Mouse (Mus musculus): ENCODE measurements around the gene Olfr1340. TPM values are rescaled to one million over a fixed set of nuclear protein-coding genes. Genes with fewer than 3 reads are reported as not detected.

Gene Olfr1340
- not detected for total RNA-seq (2021)
- long read RNA-seq, experiment 1, result 0 reads
- long read RNA-seq, experiment 2, result 0 reads

DNA sequence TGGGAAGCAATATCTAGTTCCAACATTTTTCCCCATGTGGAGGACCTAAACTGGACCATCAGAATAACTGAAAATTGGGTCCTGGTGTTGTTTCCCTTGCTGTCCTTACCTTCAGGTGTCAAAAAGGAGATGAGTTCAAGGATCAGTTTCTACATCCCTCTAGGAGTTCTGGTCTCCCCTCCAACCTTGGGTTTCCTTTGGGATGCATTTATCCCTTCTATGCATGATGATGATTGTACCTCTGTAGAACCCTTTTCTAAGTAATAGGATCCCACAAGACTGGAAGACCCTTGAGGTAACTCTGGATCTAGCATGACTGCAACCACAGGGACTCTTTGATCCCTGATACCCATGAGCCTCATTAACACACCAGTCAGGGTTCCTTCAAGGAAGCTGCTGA, at the start of gene Olfr1340:
TSS of gene Olfr1340 (plus strand) at position 301 of the 400 bp plus-strand sequence.
- no peak for DNase-seq (ENCODE audit: low spot score)

DNA sequence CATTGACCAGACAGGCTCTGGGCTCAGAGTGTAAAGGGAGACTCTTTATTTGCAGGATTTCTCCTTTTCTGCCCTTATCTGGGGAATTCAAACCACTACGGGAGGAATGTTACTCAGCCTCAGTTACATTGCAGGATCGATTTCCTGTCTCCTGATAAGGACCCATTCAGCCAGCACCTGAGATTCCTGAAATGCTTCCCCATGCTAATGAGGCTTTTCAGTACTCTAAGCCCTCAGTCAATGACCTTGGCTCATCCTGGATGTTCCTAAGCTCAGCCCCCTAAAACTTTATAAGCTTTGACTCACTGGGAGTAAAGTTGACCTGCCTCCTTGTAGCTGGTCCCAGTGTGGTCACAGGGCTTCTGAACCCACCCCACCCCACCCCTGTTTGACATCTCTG, 32.9 kb upstream of the Olfr1340 start:
- DNase-seq (ENCODE audit: low spot score), result no peak

DNA sequence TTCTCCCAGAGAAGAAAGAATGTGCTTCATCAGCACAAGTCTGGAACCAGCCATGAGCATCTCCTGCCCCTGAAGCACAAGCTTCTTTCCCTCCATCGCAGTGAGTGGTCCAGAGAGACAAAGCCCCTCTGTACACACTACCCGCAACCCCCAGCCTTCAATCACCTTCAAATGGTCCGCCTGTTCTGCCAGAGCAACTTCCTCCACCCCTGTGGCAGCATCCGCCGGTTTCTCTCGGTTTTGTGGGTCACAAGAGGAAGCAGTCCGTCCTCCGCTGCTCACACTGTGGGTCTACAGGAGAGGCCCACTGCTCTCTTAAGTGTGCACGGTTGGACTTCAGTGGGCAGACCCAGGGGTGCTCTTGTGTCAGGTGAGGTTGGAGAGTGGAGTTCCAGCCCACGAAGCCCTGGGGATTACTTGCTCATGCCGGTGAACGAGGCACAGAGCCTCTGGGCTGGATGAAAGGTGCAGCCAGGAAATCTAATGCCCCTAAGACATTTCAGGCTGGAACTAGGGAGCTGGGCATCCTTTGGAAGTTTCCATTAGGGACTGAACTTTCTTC, 27.4 kb upstream of the Olfr1340 start, which contains the start of gene Olfr1342:
TSS of gene Olfr1342 (minus strand) at position 345 of the 562 bp plus-strand sequence.
- DNase-seq (ENCODE audit: low spot score), result no peak

DNA sequence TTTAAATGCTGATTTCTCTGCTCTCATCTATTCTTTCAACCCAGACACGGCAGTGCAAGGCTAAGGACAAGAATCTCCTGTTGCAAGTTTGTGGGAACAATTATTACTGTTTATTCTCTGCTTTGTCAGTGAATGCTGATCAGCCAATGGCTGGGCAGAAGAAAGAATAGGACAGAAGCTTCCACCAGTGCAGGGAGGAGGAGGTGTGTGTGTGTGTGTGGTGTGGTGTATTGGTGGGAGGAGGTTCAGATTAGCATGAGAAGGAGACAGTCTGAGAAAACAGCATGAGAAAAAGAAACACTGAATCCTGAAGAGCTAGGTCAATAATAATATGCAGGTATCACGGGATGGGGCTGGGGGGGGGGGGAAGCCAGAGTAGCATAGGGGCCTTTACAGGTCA, 26.1 kb upstream of the Olfr1340 start:
- no peak for DNase-seq (ENCODE audit: low spot score)

DNA sequence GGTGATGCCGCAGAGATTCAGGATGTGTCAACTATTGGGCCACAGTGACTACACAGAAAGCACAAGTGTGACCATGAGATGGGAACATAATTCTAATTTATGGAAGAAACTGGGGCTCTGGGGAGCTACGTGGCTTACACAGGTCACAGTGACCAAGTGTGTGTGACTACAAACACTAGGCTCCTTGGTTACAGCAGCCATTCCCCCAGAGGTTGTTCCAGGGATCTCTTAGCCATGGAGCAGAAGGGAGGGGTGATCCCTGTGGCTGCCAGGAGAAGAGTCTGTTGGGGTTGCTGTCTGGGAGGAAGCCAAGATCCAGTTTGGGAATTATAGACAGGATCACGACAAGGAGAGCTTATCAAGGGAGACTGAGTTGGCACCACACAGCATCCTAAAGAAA, 16.7 kb upstream of the Olfr1340 start, which contains the start of gene Olfr1341:
TSS of gene Olfr1341 (plus strand) at position 301 of the 400 bp plus-strand sequence.
- no peak for DNase-seq (ENCODE audit: low spot score)

DNA sequence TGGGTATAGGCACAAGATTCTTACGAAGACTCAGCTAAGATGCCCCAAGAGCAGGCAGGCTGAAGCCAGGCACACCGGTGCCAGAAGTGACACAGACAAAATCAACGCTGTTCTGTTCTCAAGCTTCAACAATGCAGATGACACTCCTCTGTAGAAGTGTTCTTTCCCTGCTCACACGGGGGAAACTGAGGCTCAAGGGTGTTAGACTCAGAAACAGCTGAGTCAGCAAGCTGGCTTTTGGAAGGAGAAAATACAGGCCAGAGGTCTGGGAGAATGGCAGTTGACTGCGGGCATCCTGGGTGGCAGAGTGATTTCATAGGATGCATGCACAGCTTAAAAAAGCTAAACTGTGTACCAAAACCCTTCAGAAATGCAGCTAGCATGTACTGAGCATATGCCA, 11.9 kb upstream of the Olfr1340 start:
- DNase-seq (ENCODE audit: low spot score), result no peak

DNA sequence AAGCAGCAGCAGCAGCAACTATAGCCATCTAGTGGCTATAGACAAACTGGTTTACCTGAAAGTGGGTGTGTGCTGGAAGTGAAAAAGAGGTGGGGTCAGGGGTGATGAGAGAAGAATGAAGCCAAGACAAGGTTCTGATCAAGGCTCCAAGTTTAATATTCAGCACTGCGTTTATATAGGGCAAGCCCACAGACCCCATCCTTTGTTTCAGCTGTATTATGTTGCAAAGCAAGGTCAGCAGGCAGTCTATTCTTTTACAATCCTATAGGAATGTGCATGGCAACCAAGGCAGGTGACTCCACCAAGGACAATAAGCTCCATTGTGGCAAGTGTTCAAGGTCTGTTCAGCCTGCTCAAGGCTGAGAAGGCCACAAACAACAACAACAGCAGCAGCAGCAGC, 8.3 kb upstream of the Olfr1340 start:
- DNase-seq (ENCODE audit: low spot score), result no peak

DNA sequence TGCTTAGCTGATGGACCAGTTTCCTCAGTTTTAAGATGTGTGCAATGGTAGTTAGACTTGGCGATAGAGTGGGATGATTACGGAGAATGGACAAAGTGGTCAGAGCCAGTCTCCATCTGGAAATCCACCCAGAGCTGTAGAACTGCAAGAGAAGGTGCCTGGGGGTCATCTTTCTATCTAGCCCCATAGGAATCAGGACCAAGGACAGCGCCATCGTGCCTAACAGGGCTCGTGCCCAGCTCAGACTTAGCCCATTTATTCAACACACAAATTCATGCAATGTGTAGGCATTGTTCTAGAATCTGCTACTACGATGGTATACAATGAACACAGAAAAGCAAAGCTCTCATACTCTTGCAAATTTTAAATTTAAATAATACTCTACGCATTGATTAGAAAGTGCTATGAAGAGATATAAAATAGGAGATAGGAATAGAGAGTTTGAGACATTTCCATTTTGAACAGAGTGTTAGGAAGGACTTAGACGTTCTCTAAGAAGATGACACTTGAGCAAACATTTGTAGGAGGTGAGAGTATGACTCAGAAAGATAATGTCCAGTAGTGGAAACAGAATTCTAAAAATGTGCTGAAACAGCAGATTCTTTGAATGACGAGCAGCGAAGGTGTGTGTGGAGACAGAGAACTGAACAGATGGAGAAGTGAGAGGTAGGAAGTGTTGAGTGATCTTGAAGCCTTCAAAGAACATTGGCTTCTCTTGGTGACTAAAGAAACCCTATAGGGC, 2.0 kb downstream of the Olfr1340 start:
- no peak for DNase-seq (ENCODE audit: low spot score)

DNA sequence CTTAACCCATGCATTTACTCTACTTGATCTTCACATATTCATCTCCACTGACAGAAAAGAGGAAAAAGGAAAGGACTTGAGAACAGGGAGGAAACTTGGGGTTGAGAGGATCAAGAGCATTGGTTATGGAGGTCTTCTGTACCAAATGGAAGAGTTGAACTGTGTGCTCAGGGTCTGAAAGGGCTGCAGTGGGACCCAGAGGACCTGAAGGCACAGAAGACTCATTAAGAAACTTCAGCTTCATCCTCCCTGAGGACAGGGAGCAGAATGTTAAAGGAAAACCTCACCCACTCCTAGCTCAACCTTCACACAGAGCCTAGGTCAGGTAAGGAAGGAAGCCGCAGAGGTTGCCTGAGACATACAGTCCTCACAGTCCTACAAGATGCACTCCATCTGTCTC, 11.9 kb downstream of the Olfr1340 start, which contains the start of gene Olfr1339:
TSS of gene Olfr1339 (plus strand) at position 301 of the 400 bp plus-strand sequence.
- no peak for DNase-seq (ENCODE audit: low spot score)

DNA sequence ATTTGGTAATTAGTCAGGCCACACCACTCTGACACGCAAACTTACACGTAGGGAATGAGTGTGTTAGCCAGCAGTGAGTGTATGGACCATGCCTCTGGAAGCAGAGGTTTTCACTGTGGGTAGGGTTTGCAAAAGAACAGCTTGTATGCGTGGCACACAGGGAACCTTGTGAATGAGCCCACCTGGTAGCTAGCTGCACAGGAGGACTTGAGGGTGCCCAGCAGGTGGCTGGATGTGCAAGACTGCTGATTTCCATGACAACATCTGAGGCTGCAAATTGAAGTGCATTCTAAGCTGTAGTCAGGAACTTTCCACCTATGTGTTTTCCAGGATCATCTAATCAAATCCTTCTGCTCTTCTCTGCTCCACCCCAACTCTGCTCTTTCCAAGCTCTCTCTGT, 19.6 kb downstream of the Olfr1340 start:
- no peak for DNase-seq (ENCODE audit: low spot score)

DNA sequence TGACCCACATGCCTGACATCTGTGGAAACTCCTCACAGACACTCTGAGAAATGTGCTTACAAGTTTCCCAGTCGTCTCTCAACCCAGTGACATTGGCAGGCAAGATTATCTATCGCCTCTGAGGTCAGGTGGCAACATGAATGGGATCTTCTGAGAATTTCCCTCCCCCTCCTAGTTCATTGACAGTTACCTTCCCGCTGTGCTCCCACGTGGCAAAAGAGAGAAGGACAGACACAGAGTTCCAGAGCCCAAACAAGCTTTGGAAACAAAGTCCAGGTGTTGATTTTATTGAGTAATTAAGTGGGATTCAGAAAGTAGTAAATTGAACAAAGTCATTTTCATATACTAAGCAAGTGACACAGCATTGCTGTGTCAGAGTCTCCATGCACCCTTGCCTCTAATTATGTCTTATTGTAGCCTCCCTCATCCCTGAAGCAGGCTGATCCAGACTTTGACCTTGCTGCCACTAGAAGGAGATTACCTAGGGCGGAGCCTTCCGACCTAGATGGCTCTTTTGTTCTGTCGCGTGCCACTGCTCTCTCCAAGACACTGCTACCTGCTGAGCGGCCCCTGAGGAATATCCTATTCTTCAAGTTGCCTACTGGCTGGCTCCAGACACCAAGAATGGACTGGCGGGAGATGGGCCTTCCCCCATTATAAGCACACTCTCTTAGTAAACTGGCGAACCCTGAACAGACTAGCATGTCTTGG, 21.2 kb downstream of the Olfr1340 start:
- no peak for DNase-seq (ENCODE audit: low spot score)

DNA sequence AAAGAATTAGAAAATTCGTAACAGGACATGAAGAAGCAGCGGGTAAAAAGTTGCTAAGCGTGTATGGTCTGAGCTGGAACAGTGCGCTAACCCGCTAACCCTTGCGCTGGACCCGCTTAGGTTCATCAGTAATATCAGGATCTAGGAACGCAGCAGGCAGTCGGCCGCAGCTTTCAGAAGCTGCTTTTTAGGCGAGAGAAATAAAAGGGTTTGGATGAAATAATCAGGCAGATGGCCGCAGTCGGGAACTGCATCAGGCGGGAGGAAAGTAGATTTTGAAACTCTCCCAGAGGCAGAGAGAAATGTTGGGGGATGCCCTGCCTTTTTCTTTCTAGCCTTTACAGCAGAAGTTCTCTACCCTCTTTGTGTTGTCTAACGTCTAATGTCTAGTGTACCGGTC, 21.9 kb downstream of the Olfr1340 start:
- DNase-seq (ENCODE audit: low spot score), result no peak

DNA sequence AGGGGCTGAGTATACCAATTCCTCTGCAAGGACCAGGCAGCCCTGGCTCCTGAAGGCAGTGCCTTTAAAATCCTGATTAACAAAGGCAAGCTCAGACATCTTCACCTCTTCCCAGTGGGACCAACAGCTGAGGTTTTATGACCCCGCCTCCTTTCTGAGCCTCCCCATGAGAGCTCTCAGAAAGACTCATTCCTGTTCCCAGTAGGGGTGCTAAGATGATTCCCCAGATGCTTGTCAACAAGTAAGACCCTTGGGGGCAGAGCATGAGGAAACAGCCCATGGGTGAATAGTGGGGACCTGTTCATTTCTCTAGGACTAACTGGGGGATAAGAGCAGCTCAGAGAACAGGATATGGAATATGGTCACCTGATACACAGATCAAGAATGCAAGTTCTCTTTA, 38.7 kb downstream of the Olfr1340 start, which contains the start of gene Olfr1338:
TSS of gene Olfr1338 (minus strand) at position 101 of the 400 bp plus-strand sequence.
- no peak for DNase-seq (ENCODE audit: low spot score)

Other genes starting within 250 kb of the Olfr1340 start
- 10 to 100 TPM; 11.0 to 14.3 TPM for gene Tie1, start 230.1 kb upstream of the Olfr1340 start, total RNA-seq (2021)
- not detected for gene 2610528J11Rik, start 193.1 kb upstream of the Olfr1340 start, total RNA-seq (2021)
- gene Tmem125, start 176.1 kb upstream of the Olfr1340 start, total RNA-seq (2021), result not detected
- not detected for gene Cfap57, start 99.4 kb upstream of the Olfr1340 start, total RNA-seq (2021)
- 10 to 100 TPM; 23.6 to 26.9 TPM for gene Ebna1bp2, start 99.3 kb upstream of the Olfr1340 start, total RNA-seq (2021)
- gene Olfr62, start 61.2 kb upstream of the Olfr1340 start, total RNA-seq (2021), result not detected
- gene Olfr1342, start 27.4 kb upstream of the Olfr1340 start, total RNA-seq (2021), result not detected
- gene Olfr1341, start 16.6 kb upstream of the Olfr1340 start, total RNA-seq (2021), result not detected
- not detected for gene Olfr1339, start 12.0 kb downstream of the Olfr1340 start, total RNA-seq (2021)
- not detected for gene Olfr1338, start 38.6 kb downstream of the Olfr1340 start, total RNA-seq (2021)
- gene Olfr1337, start 62.4 kb downstream of the Olfr1340 start, total RNA-seq (2021), result not detected
- gene Olfr1335, start 89.8 kb downstream of the Olfr1340 start, total RNA-seq (2021), result not detected
- not detected for gene Olfr1333, start 116.1 kb downstream of the Olfr1340 start, total RNA-seq (2021)
- gene Olfr1331, start 144.5 kb downstream of the Olfr1340 start, total RNA-seq (2021), result not detected
- gene Olfr1330, start 168.5 kb downstream of the Olfr1340 start, total RNA-seq (2021), result not detected
- not detected for gene Olfr1329, start 197.3 kb downstream of the Olfr1340 start, total RNA-seq (2021)
- not detected for gene Olfr1328, start 218.5 kb downstream of the Olfr1340 start, total RNA-seq (2021)
- gene Lao1, start 241.4 kb downstream of the Olfr1340 start, total RNA-seq (2021), result under 1 TPM; 0.19 to 0.50 TPM